Comparison of ENCODE assay signal across 10 mouse cellular contexts in genomic region chr1:162037185-162037765, GRCm38 (mm10). TPM values are rescaled to one million over a fixed set of nuclear protein-coding genes. Genes with fewer than 3 reads are reported as not detected.
DNase-seq lines count a peak whose midpoint lies in the region; ATAC-seq lines count a peak whose summit lies in the region.
"Had no signal": no experiment of that assay in that cellular context is flagged by ENCODE, and none has a peak within 500 bp of the region (broad histone marks: within the 10 kb centered on the region; RNA-seq: fewer than 3 reads in every experiment).

No protein-coding gene starts in this region.

- intact Hi-C loops in heart, postnatal 25 days (cut with DNase I): no loop called here

- H3K36me3 ChIP-seq in heart, embryonic 10.5 days: no peaks in the 10 kb centered on the region
- H3K36me3 ChIP-seq in lung, embryonic 16.5 days (ENCODE audit: control insufficient read depth, insufficient read depth, low read length): no peaks in the 10 kb centered on the region
- H3K36me3 ChIP-seq in neural tube, embryonic 14.5 days (ENCODE audit: control insufficient read depth, insufficient read depth, low read length): no peaks in the 10 kb centered on the region

- H3K4me2 ChIP-seq in lung, embryonic 16.5 days (ENCODE audit: low read depth, low read length): peak overlapping the region; percentile 21; the same call in 1 of the 2 replicates
- H3K4me2 ChIP-seq in neural tube, embryonic 14.5 days (ENCODE audit: low read depth, low read length): no peak overlapping the region

- peaks cover 35% of the 10 kb centered on the region for H3K4me1 ChIP-seq in heart, embryonic 10.5 days
- peaks cover 41% of the 10 kb centered on the region for H3K4me1 ChIP-seq in lung, embryonic 16.5 days (replicated peaks; ENCODE audit: control insufficient read depth, insufficient read depth, low read length)
- peaks cover 9% of the 10 kb centered on the region; the same call in 1 of the 2 replicates for H3K4me1 ChIP-seq in neural tube, embryonic 14.5 days (ENCODE audit: control insufficient read depth, insufficient read depth, low read length)

- H3K4me3 ChIP-seq in heart, embryonic 10.5 days: no peak overlapping the region
- no peak overlapping the region for H3K4me3 ChIP-seq in lung, embryonic 16.5 days (ENCODE audit: low read length)
- no peak overlapping the region for H3K4me3 ChIP-seq in neural tube, embryonic 14.5 days (ENCODE audit: low read depth, low read length)

- H3K9me3 ChIP-seq in heart, embryonic 10.5 days: no peaks in the 10 kb centered on the region
- H3K9me3 ChIP-seq in lung, embryonic 16.5 days (ENCODE audit: control insufficient read depth, low read length): no peaks in the 10 kb centered on the region
- no peaks in the 10 kb centered on the region for H3K9me3 ChIP-seq in neural tube, embryonic 14.5 days (ENCODE audit: control insufficient read depth, low read length)

- peak overlapping the region; percentile 78 for H3K27ac ChIP-seq in heart, embryonic 10.5 days
- H3K27ac ChIP-seq in lung, embryonic 16.5 days (ENCODE audit: low read length): peak overlapping the region; percentile 82
- no peak overlapping the region; the same call in 1 of the 2 replicates for H3K27ac ChIP-seq in neural tube, embryonic 14.5 days (ENCODE audit: low read depth, low read length)

- no peak for DNase-seq in heart, embryonic 10.5 days (ENCODE audit: low spot score)
- no peak for DNase-seq in heart, postnatal 25 days (ENCODE audit: low spot score)
- no peak for DNase-seq in lung, adult 18-20 months
- peak; percentile 77 for DNase-seq in forelimb bud, embryonic 11.5 days (ENCODE audit: low read depth, low spot score)
- DNase-seq in cerebellum, adult 9-11 months: no peak

- ATAC-seq in lung, embryonic 16.5 days (ENCODE audit: low read depth): 0 out of 2 replicates have a peak, but pooled peaks have one; percentile 13
- ATAC-seq in neural tube, embryonic 14.5 days (ENCODE audit: low read depth): peak; percentile 15; the same call in 1 of the 2 replicates
- ATAC-seq in monocyte, adult 5-6 weeks (replicated peaks; ENCODE audit: insufficient number of reproducible peaks, low FRiP score, low TSS enrichment, poor library complexity, severe bottlenecking): no peak

- no peak overlapping the region for H3K9ac ChIP-seq in lung, embryonic 16.5 days (ENCODE audit: low read length)
- H3K9ac ChIP-seq in neural tube, embryonic 14.5 days (replicated peaks; ENCODE audit: low read depth, low read length): no peak overlapping the region

- H3K27me3 ChIP-seq in heart, embryonic 10.5 days (ENCODE audit: insufficient read depth, poor library complexity, severe bottlenecking): no peaks in the 10 kb centered on the region
- H3K27me3 ChIP-seq in lung, embryonic 16.5 days (ENCODE audit: control insufficient read depth, insufficient read depth, low read depth, low read length): no peaks in the 10 kb centered on the region
- no peaks in the 10 kb centered on the region for H3K27me3 ChIP-seq in neural tube, embryonic 14.5 days (ENCODE audit: control insufficient read depth, insufficient read depth, low read length)

- WGBS in heart, embryonic 10.5 days: 78% methylated on average over 6 of the region's 6 CpGs
- WGBS in lung, embryonic 16.5 days: 31% methylated on average over 6 of the region's 6 CpGs
- WGBS in neural tube, embryonic 14.5 days: 35% methylated on average over 6 of the region's 6 CpGs

RNA-seq across cellular contexts. Expression of gene 4930558K02Rik, which starts 57.8 kb away (rescaled TPM):
- polyA plus RNA-seq in heart, embryonic 10.5 days (2016; fragmentation: Nextera tagmentation; extraction: Ambion mirVana): not detected in 2 replicates
- total RNA-seq in heart, postnatal 25 days (2021): not detected
- polyA plus RNA-seq in lung, embryonic 16.5 days (2015; fragmentation: Nextera tagmentation; extraction: Ambion mirVana): not detected in 2 replicates
- 0.20 TPM in 1 of 2 replicates, not detected in the other for polyA plus RNA-seq in neural tube, embryonic 14.5 days (2014; fragmentation: Nextera tagmentation; extraction: Ambion mirVana)
- not detected in 3 replicates for total RNA-seq in monocyte, adult 5-6 weeks (2017)
- total RNA-seq: granulocyte monocyte progenitor cell, adult 5-6 weeks; left cerebral cortex, postnatal 25 days had no signal
